Mouse (Mus musculus) layer of hippocampus, postnatal 25 days (tissue): ENCODE results near the gene Cldn13. TPM values are rescaled to one million over a fixed set of nuclear protein-coding genes. Genes with fewer than 3 reads are reported as not detected.
"Not testable (repeated sequence)": the region's sequence is repeated elsewhere in the genome, so short reads cannot be mapped to it uniquely, and the experiment has no call there.

ENCODE experiments used
- DNase-seq, 2 experiments: peaks; one replicate each; pipeline ENCODE4 v3.0.0; 2022; ENCODE audit warnings: mixed read lengths in 2 of 2, low spot score in 1 of 2; ENCODE audit errors: extremely low spot score in 1 of 2
- total RNA-seq, 2 experiments: library from RNA; stranded (reverse); gene quantifications; 2 replicates each; pipeline ENCODE4 v1.2.3; 2021

Gene Cldn13
- not detected for total RNA-seq

DNA sequence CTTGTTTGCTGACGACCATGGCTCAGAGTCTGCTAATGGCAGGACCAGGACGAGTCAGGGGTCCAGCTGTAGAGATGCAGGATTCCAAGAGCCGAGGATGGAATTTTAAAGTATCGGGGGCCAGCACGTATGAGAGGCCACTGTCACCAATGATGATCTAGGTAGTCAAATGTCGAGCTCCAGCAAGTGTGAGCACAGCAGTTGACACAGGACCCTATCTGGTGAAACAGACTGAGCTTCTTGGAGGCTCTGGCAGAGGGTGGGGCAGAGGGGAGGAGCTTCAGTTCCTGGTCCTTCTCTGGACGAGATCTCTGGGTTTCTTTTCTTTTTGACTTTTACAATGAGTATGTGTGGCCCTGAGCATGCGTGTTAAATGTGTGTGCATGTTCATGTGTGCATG, at the start of gene Cldn13:
Gene Cldn13, minus strand, starts transcription at position 216 of the 400 bp plus-strand sequence.
- no peak for DNase-seq

DNA sequence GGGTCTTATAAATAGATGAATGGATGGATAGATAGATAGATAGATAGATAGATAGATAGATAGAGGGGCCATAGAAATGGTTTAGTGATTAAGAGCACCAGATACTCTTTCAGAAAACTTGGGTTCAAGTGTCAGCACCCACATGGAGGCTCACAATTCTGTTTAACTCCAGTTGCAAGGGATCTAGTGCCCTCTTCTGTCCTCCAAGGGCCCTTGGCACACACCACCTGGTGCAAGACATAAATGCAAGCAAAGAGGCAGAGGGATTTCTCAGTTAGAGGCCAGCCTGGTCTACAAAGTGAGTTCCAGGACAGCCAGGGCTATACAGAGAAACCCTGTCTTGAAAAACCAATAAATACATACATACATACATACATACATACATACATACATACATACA, 49.3 kb upstream of the Cldn13 start:
- not testable (repeated sequence) for DNase-seq

- no peak for DNase-seq
Observed at GRCm38 (mm10) chr5:134963546-134963945, 48.2 kb upstream of the Cldn13 start.

- no peak for DNase-seq
Observed at GRCm38 (mm10) chr5:134961519-134961918, 46.2 kb upstream of the Cldn13 start.

DNA sequence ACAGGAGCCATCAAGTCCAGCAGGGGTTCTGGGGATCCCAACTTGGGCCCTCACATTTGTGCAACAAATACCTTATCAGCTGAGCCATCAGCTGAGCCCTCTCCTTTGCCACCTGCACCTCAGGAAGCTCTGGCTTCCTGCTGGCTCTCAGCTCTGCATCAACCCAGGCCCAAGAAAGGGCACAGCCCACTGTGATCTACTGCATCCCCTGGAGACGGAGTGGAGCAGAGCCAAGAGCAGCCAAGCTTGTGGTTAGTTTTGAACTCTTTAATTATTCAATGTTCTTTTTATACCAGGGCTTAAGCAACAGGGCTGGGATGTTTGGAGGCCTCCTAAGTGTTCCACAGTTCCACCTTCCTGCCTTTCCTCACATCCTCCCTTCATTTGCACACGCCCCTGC, 45.1 kb upstream of the Cldn13 start:
- DNase-seq: no peak

GRCm38 (mm10) chr5:134959114-134959513, 43.8 kb upstream of the Cldn13 start:
- DNase-seq: no peak

DNA sequence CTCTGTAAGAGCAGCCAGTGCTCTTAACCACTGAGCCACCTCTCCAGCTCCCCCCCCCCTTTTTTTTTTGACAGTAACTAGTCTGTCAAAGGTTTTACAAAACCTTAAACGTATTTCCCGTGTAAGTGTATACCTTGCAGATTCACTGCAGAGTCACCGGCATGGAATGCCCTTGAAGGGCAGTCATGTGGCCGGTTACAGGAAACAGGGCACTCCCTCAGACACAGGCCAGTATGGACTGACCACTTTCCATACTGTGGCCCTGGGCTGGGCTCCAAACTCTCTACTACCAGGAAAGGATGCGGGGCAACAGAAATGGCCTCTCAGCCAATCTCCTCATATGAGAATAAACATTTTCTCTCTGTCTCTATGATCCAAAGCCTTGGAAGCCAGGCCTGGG, 40.2 kb upstream of the Cldn13 start:
- no peak for DNase-seq

DNA sequence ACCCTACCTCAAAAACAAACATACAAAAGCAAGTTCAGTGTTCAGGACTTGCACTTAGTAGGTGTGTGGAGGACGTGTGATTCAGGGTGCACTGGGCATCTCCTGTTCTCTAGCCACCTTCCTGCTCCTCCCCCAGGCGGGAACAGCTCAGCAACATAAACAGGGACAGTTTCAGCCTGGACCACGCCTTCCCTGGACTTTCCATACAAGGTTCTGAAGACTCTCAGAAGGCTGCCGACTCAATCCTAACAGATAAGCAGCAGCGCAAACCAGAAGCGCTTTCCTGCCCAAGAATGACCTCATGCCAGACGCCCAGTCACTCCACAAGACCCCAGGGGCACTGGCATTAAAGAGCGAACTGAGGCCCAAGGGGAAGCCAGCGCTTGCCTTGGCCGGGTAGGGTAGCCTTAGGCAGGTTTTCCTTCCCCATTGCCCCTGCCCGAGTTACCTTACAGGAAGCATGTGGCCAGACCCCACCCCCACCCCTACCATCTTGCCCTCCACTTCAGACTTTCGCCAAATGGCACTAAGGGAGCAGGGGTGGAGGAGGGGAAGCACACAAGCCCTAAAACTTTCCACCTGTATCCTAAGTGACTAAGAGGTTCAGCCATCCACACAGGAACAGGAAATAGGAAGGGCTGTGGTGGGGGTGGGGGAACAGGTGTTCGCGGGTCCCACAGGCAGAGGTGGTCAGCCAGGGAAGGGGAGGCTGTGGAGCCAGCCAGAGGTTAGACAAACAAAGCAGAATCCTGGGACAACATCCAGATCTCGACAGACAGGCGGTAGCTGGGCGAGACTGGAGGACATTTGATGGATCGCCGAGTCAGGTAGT, 35.9 kb upstream of the Cldn13 start:
- no peak for DNase-seq

DNA sequence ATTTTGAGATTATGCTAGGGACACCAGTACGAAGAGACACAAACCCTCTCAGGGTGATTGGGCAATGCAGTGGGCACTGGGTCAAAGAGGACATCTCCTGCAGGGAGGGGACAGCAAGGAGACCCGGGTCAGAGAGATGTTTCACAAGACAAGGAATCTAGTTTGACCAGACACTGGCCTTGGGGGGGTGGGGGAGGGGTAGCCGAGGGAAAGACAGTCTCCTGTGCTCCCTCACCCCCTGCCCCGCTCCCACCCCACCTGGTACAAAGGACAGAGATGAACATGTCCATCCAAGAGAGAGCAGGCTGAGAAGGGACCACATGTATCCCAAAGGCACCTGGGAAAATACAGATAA, 32.7 kb upstream of the Cldn13 start:
- DNase-seq: no peak

DNA sequence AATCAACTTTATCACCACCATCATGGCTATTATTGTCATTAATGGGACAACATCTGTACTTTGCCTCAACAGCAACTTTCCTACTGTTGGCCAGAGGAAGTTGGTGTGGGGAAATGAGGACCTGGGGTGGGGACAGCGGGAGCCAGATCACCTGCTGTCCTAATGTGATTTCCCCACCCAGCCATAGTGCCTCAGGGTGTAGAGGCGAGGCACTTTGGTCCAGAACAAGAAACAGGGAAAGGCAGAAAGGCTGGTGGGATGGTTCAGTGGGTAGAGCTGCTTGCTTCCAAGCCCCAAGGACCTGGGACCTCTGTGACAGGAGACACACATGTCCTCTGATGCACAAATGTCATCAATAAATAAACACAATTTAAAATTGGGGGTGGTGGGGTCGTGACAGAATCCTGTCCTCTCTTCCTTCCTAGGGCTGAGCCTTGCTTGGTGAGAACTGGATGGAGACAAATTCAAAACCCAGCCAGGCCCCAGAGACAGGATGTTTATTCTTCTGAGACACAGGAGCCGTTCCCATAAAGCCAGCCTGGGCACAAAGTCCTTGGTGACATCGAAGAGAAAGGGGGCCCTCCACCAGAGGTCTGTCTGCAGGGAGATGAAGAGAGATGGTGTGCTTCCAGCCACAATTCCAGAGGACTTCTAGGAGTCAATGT, 32.2 kb upstream of the Cldn13 start:
- DNase-seq: no peak

DNA sequence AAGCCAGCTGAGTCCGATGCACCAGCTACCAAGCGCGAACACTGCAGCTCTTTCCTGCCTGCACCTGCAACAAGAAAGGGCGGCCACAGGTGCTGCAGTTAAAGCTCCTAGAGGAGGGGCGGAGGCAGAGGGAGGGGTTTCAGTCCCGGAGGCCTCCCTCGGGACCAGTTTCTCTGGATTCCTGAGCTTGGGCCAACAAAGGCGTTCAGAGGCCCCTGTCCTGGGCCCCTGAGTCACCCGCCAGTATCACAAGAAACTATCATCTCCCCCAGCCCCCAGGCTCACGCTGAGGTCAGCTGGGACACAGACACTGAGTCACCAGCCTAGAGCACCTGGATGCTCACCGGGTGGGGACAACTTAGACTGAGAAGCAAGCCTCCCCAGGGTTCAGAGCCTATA, 31.5 kb upstream of the Cldn13 start, which contains the start of gene Cldn4:
Gene Cldn4, minus strand, starts transcription at position 78 of the 399 bp plus-strand sequence.
- DNase-seq: no peak

DNA sequence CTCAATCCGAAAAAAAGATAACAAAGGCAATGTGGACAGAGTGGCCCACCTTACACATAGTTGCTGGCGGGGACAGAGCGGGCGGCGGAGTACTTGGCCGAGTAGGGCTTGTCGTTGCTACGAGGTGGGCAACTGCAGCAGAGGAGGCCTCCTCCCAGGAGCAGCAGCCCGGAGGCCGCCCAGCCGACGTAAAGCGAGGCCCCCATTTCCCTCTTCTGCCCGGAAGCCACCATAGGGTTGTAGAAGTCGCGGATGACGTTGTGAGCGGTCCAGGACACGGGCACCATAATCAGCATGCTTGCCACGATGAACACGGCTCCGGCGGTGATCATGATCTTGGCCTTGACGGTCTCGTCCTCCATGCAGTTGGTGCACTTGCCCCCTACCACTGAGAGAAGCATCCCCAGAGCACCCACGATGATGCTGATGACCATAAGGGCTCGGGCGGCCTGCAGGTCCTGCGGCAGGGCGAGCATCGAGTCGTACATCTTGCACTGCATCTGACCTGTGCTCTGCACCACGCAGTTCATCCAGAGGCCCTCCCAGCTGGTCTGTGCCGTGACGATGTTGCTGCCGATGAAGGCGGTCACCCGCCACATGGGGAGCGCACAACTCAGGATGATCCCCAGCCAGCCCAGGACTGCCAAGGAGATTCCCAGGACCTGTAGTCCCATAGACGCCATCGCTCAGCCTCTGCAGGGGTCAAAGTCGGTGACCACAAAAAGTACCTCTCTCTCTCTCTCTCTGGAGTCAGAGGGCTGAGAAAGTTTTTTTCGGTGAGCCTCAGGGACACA, 30.9 kb upstream of the Cldn13 start:
- DNase-seq: no peak

DNA sequence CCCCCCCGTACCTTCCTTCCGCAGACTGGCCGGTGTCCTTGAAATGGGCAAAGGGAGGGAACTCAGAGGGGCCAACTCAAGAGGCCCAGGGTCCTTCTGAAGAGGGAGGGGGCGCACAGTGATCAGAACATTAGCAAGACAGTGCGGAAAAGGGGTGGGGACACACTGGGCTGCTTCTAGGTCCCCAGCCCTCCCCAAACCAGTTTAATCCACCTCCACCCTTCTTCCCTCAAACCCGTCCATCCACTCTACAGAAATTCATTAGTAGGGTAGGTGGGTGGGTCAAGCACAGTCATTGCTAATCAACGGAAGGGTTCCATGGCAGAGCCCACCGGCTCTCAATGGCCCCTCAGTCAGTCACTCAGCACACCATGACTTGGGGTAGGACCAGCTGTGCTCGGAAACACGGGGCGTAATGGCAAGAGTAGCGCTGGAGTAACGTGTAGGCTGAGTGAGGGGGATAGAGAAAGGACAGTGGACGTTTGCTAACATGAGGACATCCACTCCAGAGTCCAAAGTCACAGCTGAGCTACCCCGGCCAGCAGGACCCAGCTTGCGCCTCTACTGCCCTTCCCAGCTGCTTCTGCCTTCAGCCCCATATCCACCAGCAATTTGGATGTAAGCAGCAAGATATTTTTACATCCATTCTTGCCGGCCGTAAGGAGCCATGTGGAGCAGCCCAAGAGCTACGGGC, 30.1 kb upstream of the Cldn13 start:
- no peak for DNase-seq

DNA sequence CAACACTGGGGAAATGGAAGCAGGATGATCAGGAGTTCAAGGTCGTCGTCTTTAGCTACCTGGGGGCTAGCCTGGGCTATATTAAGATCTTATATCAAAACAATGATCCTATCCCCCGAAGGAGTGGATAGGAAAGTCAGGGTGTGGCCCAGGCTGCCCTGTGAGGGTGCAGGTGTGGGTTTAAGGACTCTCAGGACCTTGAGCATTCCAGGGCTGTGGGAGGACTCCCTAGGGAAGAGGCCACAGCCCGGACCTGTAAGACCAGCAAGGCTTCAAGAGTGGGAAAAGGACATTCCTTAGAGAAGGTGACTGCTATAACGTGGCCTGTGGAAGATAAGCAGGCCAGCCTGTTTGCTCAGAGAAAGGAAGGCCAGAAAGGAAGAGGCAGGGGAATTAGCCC, 28.9 kb upstream of the Cldn13 start:
- DNase-seq: no peak

GRCm38 (mm10) chr5:134942740-134943139, 27.4 kb upstream of the Cldn13 start:
- DNase-seq: no peak

DNA sequence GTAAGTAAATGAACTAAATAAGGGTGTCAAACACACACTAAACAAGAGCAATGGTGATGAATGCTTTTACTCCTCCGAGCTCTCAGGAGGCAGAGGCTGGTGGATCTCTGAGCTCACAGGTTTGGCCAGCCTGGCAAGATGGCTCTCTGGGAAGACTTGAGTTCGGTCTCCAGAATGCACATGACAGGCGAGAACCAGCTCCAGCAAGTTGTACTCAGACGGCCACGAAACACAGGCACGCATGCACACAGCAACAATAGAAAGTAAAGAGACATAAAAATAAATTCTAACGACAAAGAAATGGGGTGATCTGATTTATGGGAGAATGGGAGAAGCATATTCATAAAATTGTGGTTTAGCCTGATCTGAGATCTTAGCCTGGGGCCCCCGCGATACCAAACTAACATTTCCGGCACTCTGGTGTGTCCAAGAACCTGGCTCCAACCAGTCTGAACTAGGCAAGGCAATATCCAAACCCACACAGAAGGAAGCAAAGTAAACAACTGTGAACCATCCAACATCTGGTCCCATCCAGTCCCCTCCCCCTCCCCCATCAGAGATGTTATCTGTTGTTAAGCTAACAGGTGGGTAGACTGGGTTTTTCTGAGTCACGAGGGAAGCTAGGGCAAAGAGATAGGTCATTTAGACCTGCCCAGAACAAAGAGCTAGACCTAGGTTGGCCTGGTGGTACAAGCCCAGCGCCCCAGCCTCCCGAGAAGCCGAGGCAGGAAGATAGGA, 26.3 kb upstream of the Cldn13 start:
- no peak for DNase-seq

DNA sequence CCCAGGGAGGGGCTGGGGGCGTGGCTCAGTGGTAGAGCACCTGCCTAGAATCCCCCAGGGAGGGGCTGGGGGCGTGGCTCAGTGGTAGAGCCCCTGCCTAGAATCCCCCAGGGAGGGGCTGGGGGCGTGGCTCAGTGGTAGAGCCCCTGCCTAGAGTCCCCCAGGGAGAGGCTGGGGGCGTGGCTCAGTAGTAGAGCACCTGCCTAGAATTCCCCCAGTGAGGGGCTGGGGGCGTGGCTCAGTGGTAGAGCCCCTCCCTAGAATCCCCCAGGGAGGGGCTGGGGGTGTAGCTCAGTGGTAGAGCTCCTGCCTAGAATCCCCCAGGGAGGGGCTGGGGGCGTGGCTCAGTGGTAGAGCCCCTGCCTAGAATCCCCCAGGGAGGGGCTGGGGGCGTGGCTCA, 24.2 kb upstream of the Cldn13 start:
- DNase-seq: not testable (repeated sequence)

DNA sequence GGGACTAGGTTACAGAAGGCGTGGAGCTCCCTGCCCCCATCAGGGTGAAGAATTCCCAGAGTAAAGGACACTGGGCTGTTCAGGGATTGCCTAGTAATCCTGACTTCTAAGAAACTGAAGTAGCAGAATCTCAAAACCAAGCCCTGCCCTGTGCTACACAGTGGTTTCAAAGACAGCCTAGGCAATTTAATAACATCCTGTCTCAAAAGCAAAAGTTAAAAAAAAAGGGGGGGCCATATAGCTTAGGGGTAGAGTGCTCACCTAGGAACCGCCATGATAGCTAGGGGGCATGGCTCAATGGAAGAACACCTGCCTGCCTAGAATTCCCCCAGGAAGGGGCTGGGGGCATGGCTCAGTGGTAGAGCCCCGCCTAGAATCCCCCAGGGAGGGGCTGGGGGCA, 23.7 kb upstream of the Cldn13 start:
- no peak for DNase-seq

DNA sequence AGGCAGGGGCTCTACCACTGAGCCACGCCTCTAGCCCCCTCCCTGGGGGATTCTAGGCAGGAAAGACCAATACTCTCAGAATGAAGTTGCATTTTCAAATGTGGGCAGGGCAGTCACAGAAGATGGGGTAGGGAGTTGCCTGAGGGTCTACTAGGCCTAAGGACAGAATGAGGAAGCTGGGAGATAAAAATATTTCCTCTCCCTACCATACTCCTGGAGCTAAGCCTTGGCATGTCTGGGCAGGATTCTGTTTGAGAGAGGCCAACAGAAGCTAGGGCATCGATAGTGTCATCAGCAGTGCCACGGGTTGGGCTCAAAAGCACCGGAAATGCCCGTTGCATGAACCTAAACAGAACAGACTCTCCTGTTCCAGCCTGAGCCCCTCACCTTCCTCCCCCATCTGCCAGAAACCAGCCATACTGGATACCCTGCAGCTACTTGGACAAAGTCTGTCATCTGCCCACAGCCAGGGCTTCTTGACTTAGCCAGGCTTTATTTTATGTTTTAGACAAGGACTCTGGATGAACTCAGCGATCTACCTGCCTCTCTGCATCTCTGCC, 21.4 kb upstream of the Cldn13 start:
- no peak for DNase-seq

- DNase-seq: no peak
Observed at GRCm38 (mm10) chr5:134936051-134936450, 20.7 kb upstream of the Cldn13 start.
